Mouse (Mus musculus) frontal cortex, postnatal 36 days (tissue): ENCODE results near the gene Gm20388.

Source experiments
- DNase-seq, 2 experiments: peaks; one replicate each; pipeline ENCODE4 v3.0.0; 2022; ENCODE audit warnings: low spot score in 2 of 2

Gene Gm20388

DNA sequence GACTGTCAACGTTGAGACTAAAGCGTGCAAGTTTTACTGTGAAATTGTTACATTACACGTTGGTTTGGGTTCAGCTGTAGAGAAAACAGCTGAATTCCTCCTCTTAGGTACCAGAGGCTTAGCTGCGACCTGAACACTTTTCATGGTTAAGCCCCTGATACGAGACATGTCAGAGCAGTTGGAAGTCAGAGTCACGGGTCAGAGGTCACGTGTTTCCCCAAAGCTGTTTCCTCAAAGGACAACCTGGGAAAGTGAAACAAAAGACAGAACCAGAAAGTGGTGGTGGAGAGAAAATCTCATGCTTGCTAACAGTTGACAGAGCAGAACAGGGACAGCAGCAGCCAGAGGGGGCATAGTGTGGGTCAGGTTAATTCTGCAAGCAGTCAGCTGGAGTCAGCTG is 3760.8 kb downstream of the Gm20388 start:
- no peak for DNase-seq

DNA sequence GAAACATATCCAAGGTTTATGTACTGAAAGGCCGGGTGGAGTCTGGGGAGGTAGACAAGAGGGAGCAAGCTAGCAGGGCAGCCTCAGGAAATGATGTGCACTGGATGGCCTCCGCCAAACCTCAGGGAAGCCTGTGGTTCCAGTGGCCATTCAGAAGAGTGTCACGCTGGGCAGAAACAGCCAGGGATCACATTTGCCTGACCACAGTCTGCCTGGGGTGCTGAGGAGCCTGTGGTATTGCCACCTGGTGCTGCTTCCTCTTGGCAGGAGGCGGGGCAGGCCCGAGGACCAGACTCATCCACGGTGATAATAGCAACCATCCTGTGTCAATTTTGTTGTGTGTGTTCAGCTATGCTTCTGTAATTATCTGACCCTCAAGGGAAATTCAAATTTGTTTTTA is 3762.0 kb downstream of the Gm20388 start:
- no peak for DNase-seq

DNA sequence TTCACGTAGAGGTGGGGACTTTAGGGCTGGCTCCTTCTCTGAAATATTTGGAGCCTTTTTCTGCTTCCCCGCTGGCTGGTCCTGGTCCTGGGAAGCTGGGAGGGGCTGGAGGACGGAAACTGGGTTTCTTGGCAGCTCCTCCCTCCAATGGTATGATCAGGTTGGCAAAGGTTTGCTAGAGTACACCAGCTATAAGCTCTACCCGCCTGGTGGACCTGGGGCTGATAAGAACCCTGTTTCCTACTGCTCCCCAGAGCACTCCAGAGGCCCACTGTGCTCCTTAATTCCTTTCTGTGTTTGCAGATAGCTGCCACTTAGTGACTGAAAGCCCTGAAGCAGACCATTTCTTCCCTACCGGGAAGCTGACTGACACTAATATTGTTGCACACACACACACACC is 3765.0 kb downstream of the Gm20388 start:
- no peak for DNase-seq

DNA sequence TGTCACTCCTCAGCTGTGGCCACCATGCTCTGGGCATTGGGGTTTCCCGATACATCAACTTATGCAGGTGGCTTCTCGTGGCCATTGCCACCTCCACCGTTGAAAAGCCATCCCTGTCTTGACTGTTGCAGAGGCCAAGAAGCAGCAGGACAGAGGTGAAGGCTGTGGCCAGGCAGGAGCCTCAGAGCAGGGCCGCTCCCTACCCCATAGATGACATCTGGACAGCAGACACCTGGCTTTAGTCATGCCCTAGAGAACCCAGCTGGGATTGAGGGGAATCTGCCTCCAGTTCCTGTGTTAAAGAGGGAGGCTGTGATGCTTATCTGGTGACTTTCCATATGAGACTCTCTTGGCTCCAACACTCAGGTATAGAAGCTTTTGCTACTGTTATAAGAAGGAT is 3767.7 kb downstream of the Gm20388 start:
- no peak for DNase-seq

DNA sequence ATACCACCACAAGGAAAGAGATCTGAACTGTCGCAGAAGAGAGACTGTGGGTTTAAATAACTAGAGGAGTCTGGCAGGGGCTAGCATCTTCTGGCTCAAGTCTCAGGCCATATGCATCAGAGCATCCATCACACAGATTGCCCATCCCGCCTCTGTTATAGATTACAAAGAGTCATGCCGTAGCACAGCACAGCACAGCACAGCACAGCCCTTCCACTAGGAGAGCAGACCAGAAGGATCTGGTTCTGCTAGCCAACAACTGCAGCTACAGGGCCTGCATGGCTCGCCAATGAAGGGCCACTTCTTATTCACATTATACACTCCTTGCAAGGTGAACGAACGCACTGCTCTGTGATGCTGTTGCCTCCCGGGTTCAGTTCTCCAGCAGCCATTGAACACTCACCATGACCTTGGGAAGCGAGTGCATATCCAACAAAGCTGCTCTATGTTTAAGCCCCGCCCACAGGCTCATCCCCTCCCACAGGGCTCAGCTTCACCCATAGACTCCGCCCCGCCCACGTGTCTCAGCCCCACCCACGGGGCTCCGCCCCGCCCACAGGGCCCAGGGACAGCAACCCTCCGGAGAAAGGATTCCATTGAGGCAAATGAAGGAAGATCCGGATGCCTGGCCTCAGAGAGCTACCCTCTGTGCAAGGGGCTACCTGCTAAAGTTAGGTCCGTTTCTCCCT is 3771.6 kb downstream of the Gm20388 start:
- no peak for DNase-seq

DNA sequence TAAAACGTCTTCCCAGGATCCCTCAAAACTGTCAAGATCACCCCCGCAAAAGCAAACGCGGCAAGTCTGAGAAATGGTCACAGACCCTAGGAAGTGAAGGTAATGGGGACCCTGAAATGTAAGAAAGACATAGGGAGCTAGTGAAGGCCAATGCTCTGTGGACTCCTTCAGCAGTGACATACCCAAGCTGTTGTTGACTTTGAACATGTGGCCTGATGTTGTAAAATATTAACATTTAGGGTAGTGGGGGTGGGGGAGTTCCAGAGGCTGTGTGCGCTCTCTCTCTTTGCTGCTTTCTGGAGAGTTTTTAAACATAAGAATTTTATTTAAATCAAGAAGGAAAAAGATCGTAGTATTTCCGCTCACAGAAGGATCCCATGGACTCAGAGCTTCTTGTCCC is 3772.7 kb downstream of the Gm20388 start:
- DNase-seq = no peak

DNA sequence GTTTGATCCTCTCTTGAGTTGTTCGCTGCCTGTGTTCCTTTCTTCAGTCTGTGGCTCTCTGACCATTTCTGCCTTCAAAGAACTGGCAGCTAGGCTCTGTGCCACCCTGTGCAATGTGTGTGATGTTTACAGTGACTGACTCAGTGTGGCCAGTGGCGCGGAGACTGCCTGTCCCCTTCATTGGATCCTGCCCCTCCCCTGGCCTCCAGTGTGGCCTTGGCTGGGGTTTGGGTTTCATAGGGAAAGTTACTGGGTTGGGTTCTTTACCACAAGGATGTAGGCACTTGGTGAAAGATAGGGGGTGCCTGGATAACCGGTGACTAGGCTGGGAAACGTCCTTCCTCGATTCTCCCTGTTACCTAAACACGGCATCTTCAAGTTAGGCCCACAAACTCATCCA is 3774.2 kb downstream of the Gm20388 start:
- DNase-seq = no peak

DNA sequence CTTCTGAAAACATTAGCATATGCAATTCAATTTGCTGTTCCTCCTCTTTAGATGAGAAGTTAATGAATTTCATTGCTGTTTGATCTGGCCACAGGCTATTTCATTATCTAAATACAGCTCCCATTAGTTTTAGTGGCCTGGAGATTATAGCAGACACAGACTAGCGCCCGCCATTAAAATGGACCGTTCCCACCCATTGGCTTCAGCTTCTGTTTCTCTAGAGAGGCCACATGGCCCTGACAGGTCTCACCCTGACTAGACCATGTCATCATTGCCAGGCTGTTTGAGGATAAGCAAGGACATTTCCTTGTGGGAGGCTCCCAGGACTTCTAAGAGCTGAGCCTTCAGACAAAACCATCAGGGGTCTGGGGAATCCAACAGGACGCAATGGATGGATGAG is 3774.8 kb downstream of the Gm20388 start:
- DNase-seq = no peak

DNA sequence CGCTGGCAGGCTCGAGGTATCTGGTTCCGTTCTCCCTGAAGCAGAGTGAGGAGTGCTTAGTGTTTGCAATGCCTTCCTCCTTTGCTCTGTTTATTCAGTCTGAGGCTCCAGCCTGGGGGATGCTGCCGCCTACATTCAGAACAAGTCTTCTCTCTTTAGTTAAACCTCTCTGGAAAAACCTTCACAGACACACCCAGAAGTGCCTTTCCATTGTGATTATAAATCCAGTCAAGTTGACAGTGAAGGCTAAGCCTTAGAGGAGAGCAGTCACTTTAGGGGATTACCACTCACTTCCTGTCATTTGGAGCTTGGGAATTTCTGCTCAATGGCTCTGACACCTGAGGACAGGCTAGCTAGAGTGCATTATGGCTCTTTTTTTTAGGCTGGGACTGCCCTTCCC is 3777.2 kb downstream of the Gm20388 start:
- no peak for DNase-seq

DNA sequence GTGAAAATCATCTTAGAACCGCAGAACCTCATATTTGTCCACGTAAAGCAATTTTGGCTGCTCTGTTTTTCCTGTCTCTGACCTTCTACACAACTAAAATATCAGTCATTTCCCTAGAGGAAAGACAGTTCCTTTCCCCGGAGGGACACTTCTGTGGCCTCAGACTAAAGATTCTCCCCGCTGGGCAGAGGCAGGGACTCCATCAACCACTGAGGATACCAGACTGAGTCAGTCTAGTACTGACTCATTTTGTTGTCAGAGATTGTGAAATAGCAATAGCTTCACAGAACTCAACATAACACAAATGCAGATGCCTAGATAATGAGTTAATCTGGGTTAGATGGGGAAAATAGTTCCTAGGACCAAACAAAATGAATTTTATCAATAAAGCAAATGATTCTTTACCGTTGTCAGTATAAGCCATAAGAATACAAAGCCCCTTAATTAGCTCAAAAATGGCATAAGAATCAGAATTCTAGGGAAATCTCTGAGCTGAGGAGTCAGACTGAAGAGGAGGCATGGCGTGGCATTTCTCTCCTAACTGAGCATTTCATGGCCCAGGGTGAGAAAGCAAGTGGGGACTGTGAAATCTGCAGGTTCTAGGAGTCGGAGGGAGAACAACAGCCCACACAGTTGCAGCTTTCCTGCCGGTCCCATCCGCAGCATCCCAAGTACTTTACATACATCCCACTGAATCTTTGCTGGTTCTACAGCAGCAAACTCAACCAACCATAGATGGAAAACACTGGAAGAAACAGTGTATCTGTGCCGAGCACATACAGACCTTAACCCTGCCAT is 3781.7 kb downstream of the Gm20388 start:
- DNase-seq = no peak

DNA sequence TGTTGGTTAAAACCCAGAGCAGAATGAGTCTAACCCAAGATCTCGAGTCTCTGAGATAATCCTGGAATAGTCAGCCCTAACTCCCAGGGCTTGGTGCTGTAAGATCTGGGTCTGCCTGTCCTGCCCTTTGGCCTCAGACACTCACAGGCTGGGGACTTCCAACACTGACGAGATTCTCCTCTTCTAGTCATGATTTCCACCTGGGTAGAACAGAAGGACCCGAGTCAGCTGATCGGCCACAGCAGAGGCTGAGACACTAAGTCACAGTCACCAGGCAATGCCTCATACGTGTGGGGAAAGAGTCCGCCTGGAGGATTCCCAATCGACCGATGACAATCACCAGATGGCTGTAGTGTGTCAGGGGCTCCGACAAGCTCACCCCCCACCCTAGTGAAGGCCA is 3785.5 kb downstream of the Gm20388 start:
- no peak for DNase-seq

DNA sequence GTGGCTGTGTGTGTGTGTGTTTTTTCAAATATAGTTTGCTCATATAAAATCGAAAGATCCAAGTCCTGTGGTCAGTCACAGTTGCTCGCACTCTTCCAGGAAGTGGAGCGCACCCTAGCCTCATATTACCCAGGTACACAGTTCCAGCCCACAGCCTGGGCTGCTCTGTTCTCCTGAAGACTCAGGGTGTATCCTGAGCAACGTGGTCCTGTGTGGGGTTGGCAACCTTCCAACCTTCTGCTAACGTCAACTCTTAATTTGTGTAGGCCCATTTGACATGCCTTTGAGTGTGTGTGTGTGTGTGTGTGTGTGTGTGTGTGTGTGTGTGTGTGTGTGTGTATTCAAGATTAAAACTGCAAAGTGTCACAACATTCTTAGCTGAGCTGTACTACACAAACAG is 3786.7 kb downstream of the Gm20388 start:
- no peak for DNase-seq

DNA sequence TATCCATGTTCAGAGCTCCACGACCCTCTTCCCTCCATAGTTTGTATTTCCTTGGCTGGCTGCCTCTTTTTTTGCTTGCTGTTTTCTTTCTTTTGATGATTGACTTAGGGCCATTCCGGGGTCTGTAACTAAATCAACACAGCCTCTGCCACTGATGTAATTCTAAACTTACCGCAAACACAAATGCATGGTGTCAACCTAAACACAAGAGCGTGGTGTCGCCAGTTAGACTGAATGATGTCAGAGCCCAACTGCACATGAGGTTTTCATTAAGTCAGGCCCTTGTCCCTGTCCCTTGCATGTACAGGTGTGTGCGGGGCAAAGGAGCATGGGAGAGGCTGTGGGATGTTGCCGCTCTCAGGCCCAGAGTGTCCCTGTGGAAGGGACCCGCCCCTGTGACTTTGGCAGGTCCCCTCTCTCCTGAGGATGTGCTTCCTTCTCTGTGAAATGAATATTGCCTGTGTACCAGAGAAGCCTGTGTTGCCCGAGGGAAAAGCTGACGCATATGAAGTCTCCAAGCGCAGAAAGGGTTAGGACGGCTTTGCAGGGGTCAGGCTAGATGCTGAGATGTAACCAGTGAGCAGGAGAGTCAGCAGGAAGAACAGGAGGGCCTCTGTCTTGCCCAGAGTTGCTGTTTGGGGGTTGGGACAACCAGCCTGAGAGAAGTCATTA is 3789.9 kb downstream of the Gm20388 start:
- no peak for DNase-seq

DNA sequence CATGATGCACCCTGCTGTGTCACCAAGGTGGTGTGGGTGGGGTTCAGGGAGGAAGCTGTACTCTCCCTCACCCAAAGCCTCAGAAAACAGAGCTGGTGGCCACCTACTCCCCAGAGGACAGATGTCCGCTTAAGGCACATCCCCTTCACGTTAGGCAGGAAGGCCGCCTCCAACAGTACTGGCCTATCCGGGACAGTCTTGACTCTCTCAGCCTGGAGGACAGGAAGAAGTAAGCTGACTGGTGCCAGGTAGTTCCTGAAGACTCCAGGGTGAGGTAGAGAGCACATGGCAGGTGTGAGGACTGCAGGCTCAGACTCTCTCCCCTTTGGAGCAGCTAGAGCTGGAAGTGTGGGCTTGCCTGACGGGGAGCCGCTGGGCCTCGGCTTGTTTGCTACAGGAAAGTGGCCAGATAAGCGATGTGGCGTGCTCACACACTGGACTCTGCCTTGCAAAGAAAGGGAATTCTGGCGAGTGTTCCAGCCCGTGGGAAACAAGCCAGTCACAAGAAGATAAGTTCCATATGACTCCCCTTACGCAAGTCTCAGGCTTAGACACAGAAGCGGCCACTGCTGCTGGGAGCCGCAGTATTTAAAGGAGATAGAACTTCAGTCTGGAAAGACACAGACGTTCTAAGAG is 3791.4 kb downstream of the Gm20388 start:
- DNase-seq = no peak

DNA sequence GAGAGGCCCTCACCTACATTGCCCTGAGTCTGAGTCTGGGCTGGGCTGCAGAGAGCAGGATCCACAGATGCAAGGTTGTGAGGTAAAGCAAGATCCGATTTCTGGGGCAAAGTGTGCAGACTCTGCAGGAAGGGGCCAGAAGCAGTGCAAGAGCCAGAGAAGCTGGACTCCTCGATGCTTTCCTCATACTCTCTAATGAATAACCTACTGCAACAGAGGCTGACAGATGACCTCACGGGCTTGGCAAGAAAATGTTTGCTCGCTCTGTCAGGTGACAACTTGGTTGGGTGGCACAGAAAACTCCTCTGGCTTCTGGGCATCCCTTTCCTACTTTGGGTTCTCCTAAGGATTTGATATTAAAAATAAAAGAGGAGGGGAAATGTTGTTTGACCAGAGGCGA is 3794.7 kb downstream of the Gm20388 start:
- no peak for DNase-seq

DNA sequence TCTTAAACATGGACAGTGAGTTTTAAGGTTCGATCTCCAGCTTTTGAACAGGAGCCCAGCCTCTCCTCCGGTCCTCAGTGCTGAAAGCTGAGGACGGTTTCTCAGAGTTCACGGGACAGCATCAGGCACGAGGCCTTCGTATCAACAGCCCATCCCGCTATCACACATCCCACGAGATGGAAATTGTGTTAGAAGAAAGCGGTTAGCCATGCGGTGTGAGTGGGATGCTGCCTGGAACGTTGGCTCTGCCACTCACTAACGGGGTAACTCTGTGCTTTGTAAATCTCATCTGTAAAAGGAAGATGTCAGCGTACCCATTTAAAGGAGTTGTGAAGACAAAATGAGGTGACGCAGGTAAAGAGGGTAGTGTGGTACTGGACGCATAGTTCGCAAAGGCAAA is 3796.5 kb downstream of the Gm20388 start:
- DNase-seq = peak; percentile 48 to 75

DNA sequence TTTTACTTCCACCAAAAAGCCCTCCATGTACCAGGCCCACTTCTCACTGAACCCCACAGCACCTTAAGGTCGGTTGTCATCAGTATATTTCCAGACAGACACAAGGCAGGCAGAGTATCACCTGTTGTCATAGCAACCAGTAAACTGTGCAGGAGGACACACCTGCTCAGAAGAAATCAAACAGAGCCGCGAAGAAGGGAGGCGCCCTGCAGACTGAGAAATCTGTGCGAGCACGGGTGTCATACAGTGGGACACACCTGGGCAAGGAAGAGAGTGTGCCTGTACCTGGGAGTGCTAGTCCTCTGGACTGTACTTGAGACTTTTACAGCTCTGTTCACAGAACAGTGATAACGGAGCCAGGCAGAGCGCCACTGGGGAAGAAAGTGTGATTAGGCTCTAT is 3798.1 kb downstream of the Gm20388 start:
- no peak for DNase-seq

DNA sequence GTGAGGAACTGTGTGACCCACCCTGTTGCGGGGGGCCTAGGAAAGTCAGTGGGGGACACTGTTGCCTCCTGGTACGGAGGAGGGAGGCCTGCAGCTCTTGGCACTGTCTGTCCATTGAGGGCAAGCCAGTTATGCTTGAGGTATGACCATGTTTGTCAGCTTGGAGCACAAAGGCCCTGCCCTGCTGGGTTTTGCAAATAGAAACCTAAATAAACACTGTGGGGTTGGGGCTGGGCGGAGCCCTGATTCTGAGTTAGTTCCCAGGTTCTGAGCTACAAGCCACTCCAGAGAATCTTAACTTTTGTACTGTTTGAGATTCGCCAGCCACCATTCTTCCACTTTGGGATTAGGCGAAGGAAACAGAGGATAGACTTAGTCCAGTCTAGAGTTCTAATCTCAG is 3799.7 kb downstream of the Gm20388 start:
- DNase-seq = no peak

DNA sequence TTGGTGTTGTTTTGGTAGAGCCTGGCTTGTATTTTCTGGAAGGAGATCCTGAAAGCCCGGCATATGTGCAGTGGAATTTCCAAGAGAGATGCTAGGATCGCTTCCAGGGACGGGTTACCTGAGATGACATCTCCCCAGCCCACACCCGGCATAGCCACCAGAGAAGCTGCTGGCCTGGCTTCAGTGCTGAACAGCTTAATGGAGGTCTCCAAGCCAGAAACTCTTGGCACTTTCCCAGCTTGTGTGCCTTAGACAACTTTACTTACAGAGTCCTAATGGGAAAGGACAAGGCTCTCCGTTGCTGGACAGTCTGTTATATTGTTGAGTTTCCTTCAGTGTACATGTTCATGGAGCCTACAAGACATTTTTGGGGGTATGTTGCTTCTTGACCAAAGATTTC is 3803.8 kb downstream of the Gm20388 start:
- no peak for DNase-seq

DNA sequence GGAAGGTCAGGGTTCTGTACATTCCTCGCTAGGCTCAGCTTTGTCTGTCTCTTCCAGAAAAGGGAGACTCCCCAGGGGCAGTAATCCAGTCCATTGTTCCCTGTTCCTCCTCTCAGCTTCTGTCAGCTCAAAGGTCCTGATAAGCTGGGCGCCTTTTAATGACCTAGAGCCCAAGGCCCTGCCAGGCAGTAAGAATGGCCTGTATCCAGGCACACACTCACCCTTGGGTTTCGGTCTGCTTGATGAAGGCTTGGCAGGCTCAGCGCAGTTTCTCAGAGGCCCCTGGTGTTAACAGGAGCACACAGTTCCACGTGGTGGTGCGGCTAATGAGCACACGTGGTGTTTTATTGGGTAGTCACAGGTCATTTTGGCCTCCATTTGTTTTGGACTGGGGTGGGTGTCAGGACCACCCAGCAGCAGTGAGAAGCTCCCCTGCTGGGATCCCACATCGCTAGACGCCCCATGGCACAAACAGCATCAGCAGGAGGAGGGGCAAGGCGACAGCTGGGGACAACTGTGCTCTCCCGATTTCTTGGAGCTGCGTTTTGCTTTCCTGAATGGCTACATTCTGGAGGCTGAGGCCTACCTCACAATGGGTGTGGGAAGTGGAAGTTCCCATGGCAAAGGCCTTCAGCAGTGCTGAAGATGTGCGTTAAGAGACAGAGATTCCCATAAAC is 3805.4 kb downstream of the Gm20388 start:
- DNase-seq = no peak

DNA sequence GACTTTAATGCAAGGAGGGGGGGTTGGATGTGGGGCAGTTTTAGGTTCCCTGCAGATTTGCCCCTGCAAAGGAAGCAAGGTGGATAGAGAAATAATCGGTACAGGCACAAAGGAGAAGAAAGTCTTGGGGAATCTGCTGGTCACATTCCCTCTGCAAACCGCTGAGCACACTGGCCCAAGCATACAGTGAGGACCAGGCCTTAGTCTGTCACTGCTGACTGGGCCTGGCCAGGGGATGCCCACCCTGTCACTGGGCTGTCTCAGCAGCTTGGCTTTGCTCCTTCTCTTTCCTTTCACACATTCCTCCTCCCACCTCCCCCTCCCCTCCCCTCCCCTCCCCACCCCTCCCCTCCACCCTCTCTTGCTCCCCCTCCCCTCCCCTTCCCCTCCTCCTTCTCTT is 3806.5 kb downstream of the Gm20388 start:
- no peak for DNase-seq
